Mouse (Mus musculus) neural tube, embryonic 13.5 days (tissue): ENCODE data around the gene Eif5b. TPM values are rescaled to one million over a fixed set of nuclear protein-coding genes. Genes with fewer than 3 reads are reported as not detected.

ENCODE experiments used
- ATAC-seq: fragments of 200-750 bp; cut with Nextera tagmentation; 2 replicates; pipeline ENCODE4 v1.8.0; 2017; ENCODE audit warnings: low read depth, mild to moderate bottlenecking, moderate TSS enrichment, moderate library complexity
- H3K27ac ChIP-seq: fragments of 300-500 bp; sonication (generic); replicated peaks from 2 replicates; pipeline ENCODE4 v1.5.1; 2015; ENCODE audit warnings: moderate library complexity, mild to moderate bottlenecking, inconsistent platforms
- H3K27me3 ChIP-seq: fragments of 300-500 bp; sonication (generic); 2 replicates; pipeline ENCODE4 v1.6.1; 2015; ENCODE audit warnings: mild to moderate bottlenecking, inconsistent platforms
- H3K36me3 ChIP-seq: fragments of 300-500 bp; sonication (generic); 2 replicates; pipeline ENCODE4 v1.6.1; 2015; ENCODE audit warnings: mild to moderate bottlenecking, inconsistent platforms
- H3K4me1 ChIP-seq: fragments of 300-500 bp; sonication (generic); replicated peaks from 2 replicates; pipeline ENCODE4 v1.6.1; 2015; ENCODE audit warnings: inconsistent platforms
- H3K4me2 ChIP-seq: fragments of 300-500 bp; sonication (generic); 2 replicates; pipeline ENCODE4 v1.6.1; 2015; ENCODE audit warnings: inconsistent platforms, mild to moderate bottlenecking, moderate library complexity
- H3K4me3 ChIP-seq: fragments of 300-500 bp; sonication (generic); 2 replicates; pipeline ENCODE4 v1.5.1; 2015; ENCODE audit warnings: mild to moderate bottlenecking, inconsistent platforms
- H3K9ac ChIP-seq: fragments of 300-500 bp; sonication (generic); 2 replicates; pipeline ENCODE4 v1.6.1; 2015; ENCODE audit warnings: moderate library complexity, mild to moderate bottlenecking, inconsistent platforms
- H3K9me3 ChIP-seq: fragments of 300-500 bp; sonication (generic); 2 replicates; pipeline ENCODE4 v1.6.1; 2016; ENCODE audit warnings: inconsistent platforms
- WGBS: fragments of 180-500 bp; shearing (Covaris S2); methylation state at CpG from one replicate; pipeline ENCODE4 v1.1.7; 2015; 5-methylcytosine and 5-hydroxymethylcytosine counted together
- polyA plus RNA-seq: library from polyadenylated mRNA; unstranded; fragments of >200 nt; fragmentation: Nextera tagmentation; extraction: Ambion mirVana; gene quantifications from 2 replicates; pipeline ENCODE4 v1.2.1, GENCODE M21; 2015

Eif5b gene
- polyA plus RNA-seq, 1 experiment from 2014 or later = 24.1 TPM

DNA sequence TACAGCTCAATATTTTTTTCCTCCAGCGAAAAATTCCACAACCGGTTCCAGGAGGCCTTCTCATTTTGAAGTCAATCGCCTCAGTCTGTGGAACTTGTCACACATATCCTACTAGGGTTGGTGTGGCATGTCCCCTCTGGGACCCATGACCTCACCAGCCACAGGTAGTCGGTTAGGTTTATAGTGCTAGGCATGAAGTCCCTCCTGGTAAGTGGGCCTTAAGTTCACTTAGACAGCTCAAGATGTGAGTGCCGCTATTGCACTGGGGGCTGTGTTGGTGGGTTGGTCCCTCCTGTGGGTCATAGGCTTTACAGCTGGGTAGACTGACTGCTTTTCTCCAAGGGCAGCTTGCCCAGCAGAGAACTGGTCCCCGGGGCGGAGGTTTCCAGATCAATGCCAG lies 20.5 kb upstream of the Eif5b start:
- no peak for ATAC-seq
- no peak overlapping the region for H3K27ac ChIP-seq
- H3K9ac ChIP-seq = no peak overlapping the region
- 90% methylated on average over 7 of the region's 7 CpGs for WGBS
- no peak overlapping the region for H3K4me2 ChIP-seq
- H3K4me1 ChIP-seq = no peaks in the 10 kb centered on the region
- no peaks in the 10 kb centered on the region for H3K9me3 ChIP-seq
- no peak overlapping the region for H3K4me3 ChIP-seq
- H3K36me3 ChIP-seq = no peaks in the 10 kb centered on the region
- no peaks in the 10 kb centered on the region for H3K27me3 ChIP-seq

DNA sequence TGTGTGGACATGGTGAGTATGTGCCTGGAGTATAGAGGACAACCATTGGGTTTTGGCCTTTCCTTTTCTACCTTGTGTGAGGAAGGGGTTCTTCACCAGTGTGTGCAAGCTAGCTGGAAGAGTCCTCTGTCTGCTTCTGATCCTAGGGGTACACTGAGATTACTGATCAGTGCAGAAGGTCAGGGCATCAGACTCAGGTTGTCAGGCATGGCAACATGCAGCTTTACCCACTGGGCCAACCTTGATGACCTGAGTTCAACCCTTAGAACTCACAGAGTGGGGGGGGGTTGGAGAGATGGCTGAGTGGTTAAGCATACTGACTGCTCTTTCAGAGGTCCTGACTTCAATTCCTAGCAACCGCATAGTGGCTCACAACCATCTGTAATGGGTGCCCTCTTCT lies 13.5 kb upstream of the Eif5b start:
- H3K4me3 ChIP-seq = no peak overlapping the region
- H3K36me3 ChIP-seq = peaks cover 45% of the 10 kb centered on the region
- no peak overlapping the region for H3K9ac ChIP-seq
- H3K27me3 ChIP-seq = no peaks in the 10 kb centered on the region
- WGBS = 93% methylated on average over 1 of the region's 1 CpGs
- no peak for ATAC-seq
- no peaks in the 10 kb centered on the region for H3K9me3 ChIP-seq
- H3K4me2 ChIP-seq = no peak overlapping the region
- H3K27ac ChIP-seq = no peak overlapping the region
- no peaks in the 10 kb centered on the region for H3K4me1 ChIP-seq

DNA sequence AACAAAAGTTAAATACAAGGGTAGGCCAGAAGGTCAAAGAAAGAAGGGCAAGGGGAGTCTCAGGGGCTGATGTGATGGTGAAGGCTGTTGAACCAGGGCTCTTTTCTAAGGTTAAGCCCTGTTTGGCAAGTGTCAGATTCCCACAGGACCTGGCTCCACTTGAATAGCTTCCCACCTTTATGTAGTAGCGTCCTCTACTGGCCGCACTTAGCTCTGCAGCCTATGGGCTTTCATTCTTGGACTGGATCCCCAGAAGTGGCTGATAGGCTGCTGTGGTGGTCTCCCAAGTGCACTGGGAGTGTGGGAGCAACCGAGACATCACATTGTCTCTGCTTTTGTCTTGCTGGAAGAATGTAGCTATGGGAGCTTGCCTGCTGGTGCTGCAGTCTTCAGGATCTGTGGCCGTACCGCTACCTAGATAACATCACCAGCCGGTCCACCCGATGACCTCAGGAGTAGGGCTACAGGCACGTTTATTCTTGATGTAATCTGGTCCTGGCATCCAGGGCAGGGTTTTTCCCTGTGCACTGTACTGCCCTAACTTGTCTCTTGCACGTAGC lies 12.0 kb upstream of the Eif5b start:
- Histone ChIP-seq H3K27ac (no peak overlapping the region), H3K27me3 (no peaks in the 10 kb centered on the region), H3K4me2 (no peak overlapping the region), H3K9ac (no peak overlapping the region), H3K4me1 (no peaks in the 10 kb centered on the region), H3K9me3 (no peaks in the 10 kb centered on the region), H3K36me3 (peaks cover 60% of the 10 kb centered on the region), H3K4me3 (no peak overlapping the region)
- WGBS = 84% methylated on average over 9 of the region's 9 CpGs
- ATAC-seq = no peak

DNA sequence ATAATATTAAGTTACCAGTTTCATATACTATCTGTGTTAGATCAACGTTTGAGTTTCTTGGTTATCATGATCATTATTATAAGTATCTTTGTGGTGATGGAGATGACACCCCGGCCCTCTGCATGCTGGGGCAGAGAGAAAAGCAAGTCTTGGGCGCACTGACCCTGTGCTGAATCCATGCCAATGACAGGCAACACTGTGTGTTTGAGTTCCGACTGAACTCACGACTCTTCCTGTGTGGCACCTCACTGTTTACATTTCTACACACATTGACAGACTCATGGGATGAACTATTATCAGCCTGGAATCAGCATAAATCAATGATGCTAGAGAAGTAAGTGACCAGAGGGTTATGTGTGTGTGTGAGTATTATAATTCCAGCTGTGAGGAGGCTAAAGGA lies 10.0 kb upstream of the Eif5b start:
- no peaks in the 10 kb centered on the region for H3K9me3 ChIP-seq
- no peak overlapping the region for H3K27ac ChIP-seq
- H3K27me3 ChIP-seq = no peaks in the 10 kb centered on the region
- no peak overlapping the region for H3K9ac ChIP-seq
- peaks cover 79% of the 10 kb centered on the region for H3K36me3 ChIP-seq
- 93% methylated on average over 5 of the region's 5 CpGs for WGBS
- ATAC-seq = no peak
- H3K4me1 ChIP-seq = no peaks in the 10 kb centered on the region
- H3K4me2 ChIP-seq = no peak overlapping the region
- H3K4me3 ChIP-seq = no peak overlapping the region

DNA sequence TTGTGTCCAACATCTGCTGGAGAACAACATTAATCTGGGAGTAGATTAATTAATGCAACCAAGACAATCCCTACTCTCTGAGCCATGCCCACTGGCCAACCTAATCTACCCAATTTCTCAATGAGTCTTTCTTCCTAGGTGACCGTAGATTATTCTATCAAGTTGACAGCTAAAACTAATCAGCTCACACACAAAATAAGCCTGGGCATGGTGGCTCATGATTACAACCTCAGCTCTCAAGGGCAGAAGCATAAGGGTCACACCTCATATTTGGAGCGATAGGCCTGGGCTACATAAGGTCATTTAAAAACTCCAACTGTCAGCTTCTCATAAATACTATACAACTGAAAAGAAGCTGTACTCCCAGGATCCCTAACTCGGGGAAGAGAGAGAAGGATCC lies 1.6 kb upstream of the Eif5b start:
- Histone ChIP-seq H3K4me2 (peak overlapping the region; percentile 92), H3K9ac (peak overlapping the region; percentile 82), H3K27me3 (no peaks in the 10 kb centered on the region), H3K4me1 (peaks cover 25% of the 10 kb centered on the region), H3K4me3 (peak overlapping the region; percentile 96), H3K36me3 (peaks cover 44% of the 10 kb centered on the region), H3K27ac (peak overlapping the region; percentile 95), H3K9me3 (no peaks in the 10 kb centered on the region)
- no peak for ATAC-seq
- 53% methylated on average over 3 of the region's 3 CpGs for WGBS

DNA sequence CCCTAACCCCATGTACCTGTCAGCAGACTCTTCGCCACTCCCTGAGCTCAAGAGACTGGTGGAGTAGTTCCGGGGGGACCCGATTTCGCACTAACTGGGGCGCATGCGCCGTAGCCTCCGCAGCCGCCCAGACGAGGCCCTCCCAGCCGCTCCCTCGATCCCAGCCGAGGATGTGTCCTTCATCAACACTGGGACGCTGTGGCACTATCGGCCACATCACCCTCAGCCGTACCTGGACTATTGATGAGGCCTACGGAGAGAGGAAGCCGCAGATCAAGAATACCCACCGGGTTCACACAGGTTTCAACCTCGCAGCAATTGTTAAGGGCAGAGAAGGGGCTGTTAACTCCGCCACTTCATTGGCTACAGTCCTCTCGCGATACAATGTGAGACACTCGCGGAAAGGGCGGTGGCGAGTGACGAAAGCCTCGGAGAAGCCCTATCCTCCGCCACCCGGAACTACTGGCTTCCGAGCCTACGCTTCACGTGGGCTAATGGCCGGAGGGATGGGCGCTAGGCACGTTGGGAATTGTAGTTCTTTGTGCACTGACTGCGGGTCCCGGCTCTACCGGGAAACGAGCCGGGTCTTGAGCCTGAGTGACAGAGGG lies 829 bp upstream of the Eif5b start:
- Histone ChIP-seq H3K27me3 (no peaks in the 10 kb centered on the region), H3K9me3 (no peaks in the 10 kb centered on the region), H3K4me3 (peak overlapping the region; percentile 96), H3K9ac (peak overlapping the region; percentile 93), H3K36me3 (peaks cover 36% of the 10 kb centered on the region), H3K4me1 (peaks cover 25% of the 10 kb centered on the region), H3K27ac (peak overlapping the region; percentile 95), H3K4me2 (peak overlapping the region; percentile 92)
- WGBS = under 1% methylated on average over 42 of the region's 42 CpGs
- peak; percentile 96 for ATAC-seq

DNA sequence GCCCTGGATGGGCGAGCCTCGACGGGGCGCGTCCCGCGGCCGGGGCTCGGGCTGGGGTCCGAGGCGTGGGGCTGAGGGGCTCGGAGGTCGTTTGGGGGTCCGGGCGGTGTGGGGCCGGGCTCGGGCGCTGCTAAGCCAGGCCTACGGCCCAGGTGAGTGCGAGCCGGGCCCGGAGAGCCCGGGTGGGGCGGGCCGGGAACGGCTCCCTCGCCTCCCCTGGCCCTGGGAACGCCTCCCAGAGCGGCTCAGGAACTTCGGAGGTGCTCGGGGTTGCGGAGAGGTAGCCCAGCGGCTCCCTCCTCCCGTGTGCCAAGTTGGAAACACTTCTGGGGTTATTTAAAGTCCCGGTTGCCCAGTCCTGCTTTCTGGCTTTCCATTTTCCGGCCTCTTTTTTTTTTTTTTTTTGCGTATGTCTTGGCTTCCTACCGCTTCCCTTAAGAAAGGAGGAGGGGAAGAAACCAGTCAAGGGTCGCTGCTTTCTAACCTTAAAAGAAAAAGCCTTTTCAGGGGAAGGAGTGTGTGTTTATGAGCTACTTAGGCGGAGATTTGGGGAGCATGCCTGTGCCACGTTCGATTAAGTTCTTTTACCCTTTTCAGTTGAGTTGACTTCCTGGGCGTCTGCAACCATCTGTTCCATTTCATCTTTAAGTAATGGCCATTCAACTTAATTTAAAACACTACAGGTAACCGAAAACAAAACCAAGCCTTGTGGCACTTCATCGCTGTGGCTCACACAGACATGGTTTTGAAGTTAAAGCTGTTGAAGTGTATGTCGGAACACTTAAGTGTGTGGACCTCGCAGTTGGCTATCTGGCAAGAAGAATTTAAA lies 775 bp downstream of the Eif5b start:
- Histone ChIP-seq H3K9me3 (no peaks in the 10 kb centered on the region), H3K4me3 (peak overlapping the region; percentile 96), H3K4me1 (peaks cover 25% of the 10 kb centered on the region), H3K27me3 (no peaks in the 10 kb centered on the region), H3K4me2 (peak overlapping the region; percentile 92), H3K9ac (peak overlapping the region; percentile 93), H3K27ac (peak overlapping the region; percentile 95), H3K36me3 (peaks cover 21% of the 10 kb centered on the region)
- 4% methylated on average over 47 of the region's 47 CpGs for WGBS
- peak; percentile 28 for ATAC-seq

DNA sequence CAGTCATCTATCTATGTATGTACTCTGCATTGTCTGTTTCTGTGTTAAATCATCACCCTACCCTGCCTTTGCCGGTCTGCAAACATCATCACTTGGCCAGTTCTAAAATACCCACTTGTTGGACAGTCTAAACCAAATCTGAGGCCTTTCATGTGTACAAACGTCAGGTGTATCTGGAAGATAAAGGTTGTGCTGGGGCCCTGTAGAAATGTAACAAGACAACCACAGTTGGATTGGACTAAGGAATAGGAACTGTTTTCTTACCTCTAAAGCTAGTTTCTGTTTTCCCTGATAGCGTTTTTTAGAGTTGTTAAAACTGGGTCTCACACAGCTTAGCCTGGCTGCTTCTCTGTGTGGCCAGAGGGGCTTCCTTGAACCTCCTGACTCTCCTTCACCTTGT lies 1.7 kb downstream of the Eif5b start:
- no peaks in the 10 kb centered on the region for H3K27me3 ChIP-seq
- ATAC-seq = no peak
- peak overlapping the region; percentile 92 for H3K4me2 ChIP-seq
- peaks cover 11% of the 10 kb centered on the region for H3K36me3 ChIP-seq
- peak overlapping the region; percentile 34; the same call in 1 of the 2 replicates for H3K9ac ChIP-seq
- H3K9me3 ChIP-seq = no peaks in the 10 kb centered on the region
- WGBS = 84% methylated on average over 3 of the region's 3 CpGs
- no peak overlapping the region for H3K27ac ChIP-seq
- peaks cover 25% of the 10 kb centered on the region for H3K4me1 ChIP-seq
- H3K4me3 ChIP-seq = 0 out of 2 replicates have a peak overlapping the region, but pooled peaks have one; percentile 6

DNA sequence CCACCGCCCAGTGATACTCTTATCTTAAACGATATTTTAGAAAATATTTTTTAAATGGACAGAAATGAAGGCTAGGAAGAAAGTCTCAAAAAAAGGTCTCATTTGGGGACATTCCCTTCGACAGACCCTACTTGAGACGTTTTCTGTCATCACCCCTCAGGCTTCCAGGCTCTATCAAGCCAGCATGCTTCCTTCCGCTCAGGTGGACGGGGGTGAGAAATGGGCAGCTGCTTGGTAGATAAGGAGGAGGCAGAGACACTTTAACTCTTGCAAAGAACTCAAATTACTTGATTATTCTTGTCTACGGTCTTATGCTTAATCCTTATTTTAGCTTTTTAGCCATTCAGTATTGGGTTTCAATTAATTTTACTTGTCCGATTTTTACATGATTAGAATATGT lies 3.0 kb downstream of the Eif5b start:
- Histone ChIP-seq H3K27ac (no peak overlapping the region), H3K4me3 (no peak overlapping the region), H3K27me3 (no peaks in the 10 kb centered on the region), H3K4me1 (peaks cover 23% of the 10 kb centered on the region), H3K36me3 (no peaks in the 10 kb centered on the region), H3K9ac (no peak overlapping the region), H3K9me3 (no peaks in the 10 kb centered on the region), H3K4me2 (no peak overlapping the region)
- 95% methylated on average over 8 of the region's 8 CpGs for WGBS
- no peak for ATAC-seq

DNA sequence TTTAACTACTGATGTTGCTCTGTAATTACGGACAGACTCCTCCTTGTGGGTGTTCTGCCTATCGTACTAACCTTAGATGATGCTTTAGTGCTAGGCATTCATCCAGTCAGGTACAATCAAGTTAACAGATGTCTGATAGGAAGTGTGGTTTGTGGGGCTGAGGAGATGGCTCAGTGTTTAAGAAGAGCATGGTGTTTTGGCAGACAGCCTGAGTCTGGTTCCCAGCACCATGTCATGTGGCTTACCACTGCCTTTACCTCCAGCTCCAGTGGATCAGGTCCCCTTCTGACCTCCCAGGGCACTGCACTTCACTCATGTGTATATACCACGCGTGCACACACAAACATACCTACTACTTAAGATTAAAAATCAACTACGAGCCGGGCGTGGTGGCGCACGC lies 4.1 kb downstream of the Eif5b start:
- no peak overlapping the region for H3K27ac ChIP-seq
- no peaks in the 10 kb centered on the region for H3K36me3 ChIP-seq
- no peak overlapping the region for H3K4me2 ChIP-seq
- no peaks in the 10 kb centered on the region for H3K9me3 ChIP-seq
- no peak overlapping the region for H3K9ac ChIP-seq
- no peak overlapping the region for H3K4me3 ChIP-seq
- H3K27me3 ChIP-seq = no peaks in the 10 kb centered on the region
- WGBS = 96% methylated on average over 9 of the region's 9 CpGs
- ATAC-seq = no peak
- H3K4me1 ChIP-seq = peaks cover 17% of the 10 kb centered on the region

DNA sequence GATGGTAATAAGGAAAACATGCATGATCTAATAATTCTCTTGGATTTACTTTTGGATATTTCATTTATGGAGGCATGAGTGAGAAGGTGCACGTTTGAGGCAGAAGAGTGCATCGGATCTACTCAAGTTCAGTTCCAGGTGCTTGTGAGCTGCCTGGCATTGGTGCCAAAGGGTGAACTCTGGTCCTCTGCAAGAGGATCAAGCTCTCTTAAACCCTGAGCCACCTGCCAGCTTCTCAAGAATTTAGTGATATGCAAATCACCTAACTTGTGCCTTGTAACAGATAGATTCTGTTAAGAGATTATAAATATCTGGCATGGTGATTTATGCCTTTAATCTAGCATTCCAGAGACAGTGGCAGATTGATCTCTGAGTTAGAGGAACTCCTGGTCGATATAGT lies 5.2 kb downstream of the Eif5b start:
- no peak for ATAC-seq
- Histone ChIP-seq H3K27ac (no peak overlapping the region), H3K36me3 (no peaks in the 10 kb centered on the region), H3K9me3 (no peaks in the 10 kb centered on the region), H3K4me3 (no peak overlapping the region), H3K9ac (no peak overlapping the region), H3K4me1 (peaks cover 17% of the 10 kb centered on the region), H3K27me3 (no peaks in the 10 kb centered on the region), H3K4me2 (no peak overlapping the region)
- 85% methylated on average over 3 of the region's 3 CpGs for WGBS

DNA sequence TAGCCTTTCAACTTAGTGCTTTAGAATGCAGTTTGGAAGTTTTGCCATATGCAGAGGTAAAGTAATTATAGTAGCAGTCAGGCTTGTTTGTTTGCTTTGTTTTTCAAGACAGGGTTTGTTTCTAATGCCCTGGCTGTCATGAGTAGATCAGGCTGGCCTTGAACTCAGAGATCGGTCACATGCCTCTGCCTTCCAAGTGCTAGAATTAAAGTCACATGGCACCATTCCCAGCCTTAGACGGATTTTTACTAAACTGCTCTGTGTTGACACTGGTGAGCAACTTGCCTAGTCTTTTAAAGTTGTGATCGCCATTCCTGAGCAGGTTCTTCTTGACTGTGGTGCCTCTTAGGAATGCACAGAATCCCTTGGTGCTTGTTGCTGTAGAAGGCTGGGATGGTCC lies 8.9 kb downstream of the Eif5b start:
- 87% methylated on average over 3 of the region's 3 CpGs for WGBS

More for the DNA sequence above, 8.9 kb downstream of the Eif5b start:
- Histone ChIP-seq H3K27ac (no peak overlapping the region), H3K4me1 (no peaks in the 10 kb centered on the region), H3K9me3 (no peaks in the 10 kb centered on the region), H3K27me3 (no peaks in the 10 kb centered on the region), H3K4me2 (no peak overlapping the region), H3K9ac (no peak overlapping the region), H3K4me3 (no peak overlapping the region), H3K36me3 (no peaks in the 10 kb centered on the region)
- no peak for ATAC-seq
